Mouse (Mus musculus) MEL (cell line): ENCODE results near the gene Taok2. TPM values are rescaled to one million over a fixed set of nuclear protein-coding genes. Genes with fewer than 3 reads are reported as not detected.

ENCODE experiments used
- DNase-seq: peaks from one replicate; pipeline ENCODE4 v3.0.0; 2011; ENCODE audit warnings: low read depth, low spot score
- H3K27ac ChIP-seq: 2 replicates; pipeline ENCODE4 v1.5.1; 2012; ENCODE audit warnings: low read depth, mild to moderate bottlenecking, control low read depth, low read length, moderate library complexity; ENCODE audit not compliant: control insufficient read depth
- H3K27me3 ChIP-seq, 2 experiments: fragments of 150-350 bp in 1 of 2; sonication (generic) in 1 of 2; 2 replicates each; pipeline ENCODE4 v1.6.1; 2012; ENCODE audit warnings: low read length in 2 of 2, mild to moderate bottlenecking in 2 of 2, improper control_type of control experiment in 1 of 2, moderate library complexity in 1 of 2; ENCODE audit not compliant: insufficient read depth in 2 of 2, control insufficient read depth in 1 of 2
- H3K36me3 ChIP-seq, 2 experiments: 2 replicates each; pipeline ENCODE4 v1.6.1; 2012 to 2014; ENCODE audit warnings: low read length in 2 of 2, improper control_type of control experiment in 1 of 2, inconsistent platforms in 1 of 2, mild to moderate bottlenecking in 1 of 2; ENCODE audit not compliant: insufficient read depth in 2 of 2, control insufficient read depth in 1 of 2
- H3K4me1 ChIP-seq, 2 experiments: fragments of 150-350 bp in 1 of 2; sonication (generic) in 1 of 2; 2 replicates each; pipeline ENCODE4 v1.6.1; 2012; ENCODE audit warnings: low read length in 2 of 2, improper control_type of control experiment in 1 of 2, mild to moderate bottlenecking in 1 of 2; ENCODE audit not compliant: insufficient read depth in 2 of 2, control insufficient read depth in 1 of 2
- H3K4me3 ChIP-seq, 2 experiments: fragments of 150-350 bp in 1 of 2; sonication (generic) in 1 of 2; 2 replicates each; pipeline ENCODE4 v1.5.1; 2012; ENCODE audit warnings: low read depth in 2 of 2, low read length in 2 of 2, mild to moderate bottlenecking in 2 of 2, moderate library complexity in 2 of 2, control low read depth in 1 of 2, improper control_type of control experiment in 1 of 2; ENCODE audit not compliant: control insufficient read depth in 1 of 2, insufficient read depth in 1 of 2
- H3K79me2 ChIP-seq: 2 replicates; pipeline ENCODE4 v1.6.1; 2012; ENCODE audit warnings: mild to moderate bottlenecking, low read length, moderate library complexity; ENCODE audit not compliant: control insufficient read depth, poor library complexity, insufficient read depth
- H3K9ac ChIP-seq: 2 replicates; pipeline ENCODE4 v1.6.1; 2012; ENCODE audit warnings: low read depth, mild to moderate bottlenecking, control low read depth, low read length, moderate library complexity; ENCODE audit not compliant: control insufficient read depth, poor library complexity, severe bottlenecking
- H3K9me3 ChIP-seq: fragments of 150-350 bp; sonication (generic); replicated peaks from 2 replicates; pipeline ENCODE4 v1.6.1; 2012; ENCODE audit warnings: mild to moderate bottlenecking, low read length, improper control_type of control experiment, moderate library complexity; ENCODE audit not compliant: insufficient read depth
- CTCF ChIP-seq, 3 experiments: IDR thresholded peaks in 2 of 3; conservative IDR thresholded peaks in 1 of 3; 2 replicates each; pipeline ENCODE4 v1.5.1; 2011 to 2012; ENCODE audit warnings: low read length in 3 of 3, low read depth in 2 of 3, mild to moderate bottlenecking in 2 of 3, improper control_type of control experiment in 1 of 3, inconsistent platforms in 1 of 3, mixed read lengths in 1 of 3, moderate library complexity in 1 of 3; ENCODE audit not compliant: control insufficient read depth in 1 of 3, insufficient read depth in 1 of 3, poor library complexity in 1 of 3, severe bottlenecking in 1 of 3
- EP300 ChIP-seq, 2 experiments: IDR thresholded peaks; 2 replicates each; pipeline ENCODE4 v1.6.1; 2011; ENCODE audit warnings: improper control_type of control experiment in 2 of 2, low read length in 2 of 2, low read depth in 1 of 2, mild to moderate bottlenecking in 1 of 2
- ETS1 ChIP-seq: IDR thresholded peaks from 2 replicates; pipeline ENCODE4 v1.6.1; 2012; ENCODE audit warnings: low read depth, mild to moderate bottlenecking, inconsistent platforms, low read length, improper control_type of control experiment, moderate library complexity
- GABPA ChIP-seq: IDR thresholded peaks from 2 replicates; pipeline ENCODE4 v1.6.1; 2012; ENCODE audit warnings: low read depth, mild to moderate bottlenecking, inconsistent platforms, low read length, improper control_type of control experiment, moderate library complexity
- JUND ChIP-seq: IDR thresholded peaks from 2 replicates; pipeline ENCODE4 v1.6.1; 2011; ENCODE audit warnings: low read depth, mild to moderate bottlenecking, improper control_type of control experiment, low read length
- KAT2A ChIP-seq: conservative IDR thresholded peaks from 2 replicates; pipeline ENCODE4 v1.6.1; 2012; ENCODE audit warnings: low read depth, low read length, improper control_type of control experiment, inconsistent platforms
- MAFK ChIP-seq: IDR thresholded peaks from 2 replicates; pipeline ENCODE4 v1.6.1; 2011; ENCODE audit warnings: low read depth, mild to moderate bottlenecking, low read length, improper control_type of control experiment, borderline replicate concordance
- MAX ChIP-seq: IDR thresholded peaks from 2 replicates; pipeline ENCODE4 v1.6.1; 2011; ENCODE audit warnings: low read length, improper control_type of control experiment
- MXI1 ChIP-seq: IDR thresholded peaks from 2 replicates; pipeline ENCODE4 v1.6.1; 2011; ENCODE audit warnings: mild to moderate bottlenecking, low read depth, low read length, improper control_type of control experiment
- MYC ChIP-seq: IDR thresholded peaks from 2 replicates; pipeline ENCODE4 v1.6.1; 2011; ENCODE audit warnings: low read depth, mild to moderate bottlenecking, low read length, improper control_type of control experiment, moderate library complexity
- POLR2A ChIP-seq, 2 experiments: IDR thresholded peaks; 2 replicates each; pipeline ENCODE4 v1.6.1; 2011 to 2012; ENCODE audit warnings: low read length in 2 of 2, mild to moderate bottlenecking in 2 of 2, control low read depth in 1 of 2, improper control_type of control experiment in 1 of 2, low read depth in 1 of 2, moderate library complexity in 1 of 2; ENCODE audit not compliant: control insufficient read depth in 1 of 2, insufficient read depth in 1 of 2, poor library complexity in 1 of 2
- POLR2AphosphoS5 ChIP-seq: IDR thresholded peaks from 2 replicates; pipeline ENCODE4 v1.6.1; 2012; ENCODE audit warnings: low read depth, borderline replicate concordance, mild to moderate bottlenecking, inconsistent platforms, low read length, moderate library complexity, mixed read lengths
- TAL1 ChIP-seq: IDR thresholded peaks from 2 replicates; pipeline ENCODE4 v1.6.1; 2012; ENCODE audit warnings: mild to moderate bottlenecking, inconsistent platforms, low read length, moderate library complexity, mixed read lengths
- TBP ChIP-seq: IDR thresholded peaks from 2 replicates; pipeline ENCODE4 v1.8.0; 2011; ENCODE audit warnings: low read depth, low read length, improper control_type of control experiment
- TCF12 ChIP-seq: IDR thresholded peaks from 2 replicates; pipeline ENCODE4 v1.6.1; 2014; ENCODE audit warnings: low read depth, mild to moderate bottlenecking, inconsistent platforms, low read length, improper control_type of control experiment, moderate library complexity
- ZKSCAN1 ChIP-seq: IDR thresholded peaks from 2 replicates; pipeline ENCODE4 v1.6.1; 2012; ENCODE audit warnings: low read depth, mild to moderate bottlenecking, inconsistent platforms, low read length, improper control_type of control experiment, moderate library complexity
- ZMIZ1 ChIP-seq: IDR thresholded peaks from 2 replicates; pipeline ENCODE4 v1.6.1; 2012; ENCODE audit warnings: low read depth, mild to moderate bottlenecking, inconsistent platforms, low read length, improper control_type of control experiment, moderate library complexity
- ZNF384 ChIP-seq: IDR thresholded peaks from 2 replicates; pipeline ENCODE4 v1.6.1; 2012; ENCODE audit warnings: low read depth, mild to moderate bottlenecking, inconsistent platforms, low read length, improper control_type of control experiment
- polyA plus RNA-seq, 2 experiments: library from polyadenylated mRNA; stranded (reverse) in 1 of 2; unstranded in 1 of 2; fragments of >175 nt in 1 of 2; fragments of >200 nt in 1 of 2; gene quantifications; 2 replicates each; pipeline versions ENCODE4 v1.2.1 to v1.2.4; 2012; ENCODE audit warnings: low replicate concordance in 2 of 2, low read depth in 1 of 2; ENCODE audit not compliant: insufficient read length in 2 of 2, insufficient read depth in 1 of 2, missing spikeins in 1 of 2
- total RNA-seq: library from RNA; depleted of rRNA; stranded (reverse); fragments of 300-350 nt; gene quantifications from 2 replicates; pipeline ENCODE4 v1.2.3, GENCODE M21; 2012

Taok2 gene
- total and polyA plus RNA-seq, 3 experiments = 29.0 to 52.3 (median 34.2) TPM

DNA sequence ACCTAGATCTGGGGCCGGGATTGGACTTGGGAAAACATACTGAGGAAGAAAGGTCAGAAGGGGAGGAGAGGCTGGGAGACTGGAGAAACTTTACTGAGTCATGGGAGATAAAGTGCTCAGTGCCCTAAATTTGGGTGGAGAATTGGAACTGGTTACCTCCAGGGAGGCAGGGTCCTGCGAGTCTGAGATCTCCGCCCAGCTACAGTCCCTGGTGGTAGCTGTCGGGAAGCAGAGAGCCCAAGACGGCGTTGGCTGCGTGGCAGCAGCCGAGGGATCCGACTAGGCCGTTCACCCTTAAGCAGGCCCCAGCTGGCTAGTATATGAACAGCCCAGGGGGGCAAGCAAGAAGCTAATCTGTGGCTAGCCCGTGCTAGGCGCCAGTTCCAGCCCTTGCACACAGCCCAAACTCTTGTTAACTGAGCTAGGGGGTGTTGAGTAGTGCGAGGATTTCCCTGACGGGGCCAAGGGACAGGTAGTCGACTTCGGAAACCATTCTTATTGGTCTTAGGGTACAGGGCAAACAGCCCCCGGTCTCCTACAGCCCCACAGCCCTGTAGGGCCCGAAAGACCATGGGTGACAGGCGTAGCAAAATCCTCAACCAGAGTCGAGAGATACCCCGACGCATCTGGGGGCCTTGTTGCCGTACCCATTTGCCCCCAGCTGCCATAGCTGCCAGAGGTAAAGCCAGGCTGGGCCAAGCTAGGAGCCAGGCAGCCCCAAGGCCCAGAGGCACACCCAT lies 14.6 kb downstream of the Taok2 start:
- no peak for DNase-seq
- H3K9me3 ChIP-seq = no peaks in the 10 kb centered on the region
- no peaks in the 10 kb centered on the region for H3K27me3 ChIP-seq
- peaks cover 0 to 15% of the 10 kb centered on the region in 2 experiments; a peak in 2 of 4 replicates for H3K36me3 ChIP-seq
- TF ChIP-seq MYC (no peak), TCF12 (no peak), POLR2A (IDR thresholded peaks at IDR 0.05; ENCODE audit: control insufficient read depth in 1 of 2, insufficient read depth in 1 of 2, low read depth in 1 of 2, low read length in 2 of 2, poor library complexity in 1 of 2) (no peak), EP300 (IDR thresholded peaks at IDR 0.05; ENCODE audit: low read depth in 1 of 2, low read length in 2 of 2) (no peak)
- no peak overlapping the region for H3K27ac ChIP-seq
- H3K79me2 ChIP-seq = no peaks in the 10 kb centered on the region
- H3K4me1 ChIP-seq = no peaks in the 10 kb centered on the region
- H3K9ac ChIP-seq = no peak overlapping the region
- H3K4me3 ChIP-seq = no peak overlapping the region

DNA sequence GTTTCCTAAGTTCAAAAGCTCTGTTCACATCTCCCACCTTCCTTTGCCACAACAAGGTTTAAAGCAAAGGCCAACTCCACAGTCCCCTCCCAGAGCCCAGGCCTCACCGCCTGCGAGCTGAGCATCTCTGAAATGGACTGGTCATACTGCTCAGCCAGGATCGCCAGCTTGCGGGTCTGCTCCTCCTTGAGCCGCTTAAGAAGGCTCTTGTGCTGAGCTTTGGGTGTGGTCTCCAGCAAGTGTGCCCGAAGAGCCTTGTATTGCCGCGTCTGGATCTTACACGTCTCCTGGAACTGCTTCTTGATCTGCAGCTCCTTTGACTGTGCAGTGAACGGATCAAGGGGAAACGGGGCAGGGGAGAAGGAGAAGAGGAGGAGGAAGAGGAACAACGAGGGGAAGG lies 16.5 kb downstream of the Taok2 start:
- no peak for TF ChIP-seq TBP
- TF ChIP-seq TAL1 = no peak
- TF ChIP-seq GABPA = no peak
- TF ChIP-seq ETS1 = no peak
- TF ChIP-seq MAFK = no peak
- no peak for TF ChIP-seq CTCF (IDR thresholded peaks at IDR 0.05 in 2 of 3, conservative IDR thresholded peaks at IDR 0.05 in 1 of 3; ENCODE audit: control insufficient read depth in 1 of 3, insufficient read depth in 1 of 3, low read depth in 2 of 3, low read length in 3 of 3, poor library complexity in 1 of 3, severe bottlenecking in 1 of 3)
- no peak for TF ChIP-seq KAT2A
- TF ChIP-seq ZNF384 = no peak
- no peak for TF ChIP-seq MXI1
- no peak for TF ChIP-seq MAX
- TF ChIP-seq MYC = no peak
- no peak for TF ChIP-seq ZKSCAN1
- TF ChIP-seq ZMIZ1 = no peak
- no peak for TF ChIP-seq EP300 (IDR thresholded peaks at IDR 0.05; ENCODE audit: low read depth in 1 of 2, low read length in 2 of 2)
- no peak for TF ChIP-seq POLR2AphosphoS5
- TF ChIP-seq JUND = no peak
- H3K79me2 ChIP-seq = no peaks in the 10 kb centered on the region
- H3K36me3 ChIP-seq = peaks cover 1 to 7% of the 10 kb centered on the region in 2 experiments; a peak in 3 of 4 replicates
- H3K27me3 ChIP-seq = no peaks in the 10 kb centered on the region
- H3K27ac ChIP-seq = no peak overlapping the region
- no peak overlapping the region for H3K4me3 ChIP-seq
- H3K9me3 ChIP-seq = no peaks in the 10 kb centered on the region
- no peak overlapping the region for H3K9ac ChIP-seq
- peaks cover 1 to 7% of the 10 kb centered on the region in 2 experiments; a peak in 2 of 4 replicates for H3K4me1 ChIP-seq
- no peak for DNase-seq
